Mouse (Mus musculus): ENCODE measurements around the gene Arsb.

The Arsb gene

GRCm38 (mm10) chr13:93771588-93772278 lies at the start of gene Arsb:
TSS of gene Arsb (plus strand) at chr13:93771630.
- peak; percentile 57 for DNase-seq (ENCODE audit: extremely low spot score, low read depth, low spot score)

- no peak for DNase-seq (ENCODE audit: extremely low spot score, low read depth, low spot score)
Measured at GRCm38 (mm10) chr13:93721916-93722315, 49.5 kb upstream of the Arsb start.

DNA sequence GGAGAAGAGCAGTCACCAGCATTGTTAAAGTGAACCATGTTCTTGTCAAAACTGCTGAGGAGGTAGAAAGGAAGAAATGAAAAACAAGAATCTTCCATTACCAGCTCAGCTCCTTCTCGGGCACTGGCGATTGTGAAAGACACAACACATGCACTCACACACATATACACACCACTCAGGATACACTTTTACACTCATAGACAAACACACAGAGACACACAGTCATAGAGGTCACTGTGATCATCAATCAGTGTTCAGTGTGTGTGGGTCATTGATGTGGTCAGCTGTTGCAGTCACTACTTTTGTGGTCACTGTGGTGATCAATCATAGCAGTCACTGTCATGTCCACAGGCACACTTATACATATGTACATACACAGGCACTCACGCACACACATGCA lies 48.0 kb upstream of the Arsb start:
- no peak for DNase-seq (ENCODE audit: extremely low spot score, low read depth, low spot score)

DNA sequence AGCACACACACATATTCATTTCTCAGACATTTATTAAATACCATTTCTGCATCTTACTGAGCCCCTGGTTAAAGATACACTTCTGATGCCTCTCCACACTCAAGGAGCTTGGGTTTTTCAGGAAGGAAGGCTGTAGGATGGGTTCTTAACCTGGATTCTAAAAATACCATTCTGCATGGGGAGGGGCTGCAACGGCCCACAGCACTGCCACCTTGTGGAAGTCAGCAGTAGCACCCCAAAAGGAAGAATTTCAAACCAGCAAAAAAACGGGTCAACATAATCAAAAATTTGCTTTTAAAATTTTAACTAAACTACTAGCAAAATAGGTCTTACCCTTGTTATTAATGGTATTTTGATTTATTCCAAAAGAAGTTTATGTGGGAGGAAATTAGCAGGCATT lies 47.2 kb upstream of the Arsb start:
- no peak for DNase-seq (ENCODE audit: extremely low spot score, low read depth, low spot score)

GRCm38 (mm10) chr13:93735131-93735636 lies 36.2 kb upstream of the Arsb start:
- DNase-seq (ENCODE audit: extremely low spot score, low read depth, low spot score), result no peak

- DNase-seq (ENCODE audit: extremely low spot score, low read depth, low spot score), result no peak
Measured at GRCm38 (mm10) chr13:93744118-93744517, 27.3 kb upstream of the Arsb start.

DNA sequence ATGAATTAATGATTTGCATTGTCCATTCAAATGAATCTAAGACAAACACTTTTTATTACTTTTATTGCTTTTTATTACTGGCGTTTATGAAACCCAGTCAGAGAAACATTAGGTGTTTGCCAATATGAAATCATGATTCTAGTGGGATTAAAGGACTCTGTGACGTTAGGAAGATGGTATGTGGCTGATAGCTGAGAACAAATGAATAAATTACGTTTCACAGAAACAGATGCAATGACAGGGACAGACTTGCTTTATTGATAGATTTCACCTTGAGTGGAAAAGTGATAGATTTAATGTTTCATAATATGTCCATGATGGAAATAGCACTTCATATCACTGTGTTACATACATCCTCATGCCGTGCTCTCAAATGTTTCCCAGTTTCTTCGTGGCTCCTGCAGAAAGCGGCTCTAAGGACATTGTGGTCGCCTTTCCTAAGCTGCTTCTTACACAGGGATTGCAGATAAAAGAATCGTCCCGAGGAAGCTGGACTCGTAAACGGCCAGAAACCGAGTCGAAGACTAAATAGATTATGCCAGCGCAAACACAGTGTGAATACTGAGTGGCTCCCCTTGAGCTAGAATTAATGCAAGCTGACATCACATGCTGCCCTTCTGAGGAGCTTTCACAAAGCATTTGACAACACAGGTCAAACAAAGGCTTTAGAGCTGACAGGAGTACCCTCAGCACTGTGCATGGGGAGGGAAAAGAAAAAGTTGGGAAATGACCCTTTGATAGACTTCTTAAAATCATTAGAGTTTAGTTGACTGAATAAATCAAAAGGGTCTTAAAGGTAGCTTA lies 18.6 kb upstream of the Arsb start:
- no peak for DNase-seq (ENCODE audit: extremely low spot score, low read depth, low spot score)

DNA sequence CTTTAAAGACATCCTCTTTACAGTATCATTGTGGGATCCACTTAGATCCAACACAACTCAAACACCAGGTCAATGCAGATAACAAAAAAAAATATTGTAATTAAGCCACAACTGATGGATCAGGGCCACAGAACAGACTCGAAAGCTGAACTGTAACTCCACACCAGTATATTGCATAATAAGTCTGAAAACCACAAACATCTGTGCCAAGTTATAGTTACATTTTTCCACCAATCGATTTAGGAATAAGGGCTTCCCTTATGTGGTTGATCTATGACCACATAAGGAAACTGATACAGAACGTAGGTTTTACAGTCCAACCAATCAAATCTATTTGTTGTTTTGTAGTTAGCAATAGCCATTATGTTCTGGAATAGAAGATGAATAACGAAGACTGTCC lies 16.3 kb upstream of the Arsb start:
- DNase-seq (ENCODE audit: extremely low spot score, low read depth, low spot score), result no peak

DNA sequence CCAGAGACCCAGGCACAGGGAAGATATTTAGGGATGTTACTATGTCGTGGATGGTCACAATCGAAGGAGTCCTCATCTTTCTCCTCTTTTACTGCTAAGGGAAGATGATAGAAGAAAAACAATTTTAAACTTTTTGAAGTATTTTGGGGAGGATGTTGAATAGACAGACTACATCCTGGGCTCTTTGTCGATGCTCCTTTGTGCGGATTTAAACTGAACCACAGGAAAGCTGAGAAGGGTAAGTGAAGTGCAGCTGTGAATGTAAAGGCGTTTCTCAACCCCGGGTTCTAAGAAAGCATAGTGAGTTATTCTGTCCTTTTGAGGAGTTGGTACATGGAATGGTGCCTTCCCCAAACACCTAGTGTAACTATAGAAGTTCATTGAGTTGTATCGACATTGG lies 14.8 kb upstream of the Arsb start:
- DNase-seq (ENCODE audit: extremely low spot score, low read depth, low spot score), result no peak

DNA sequence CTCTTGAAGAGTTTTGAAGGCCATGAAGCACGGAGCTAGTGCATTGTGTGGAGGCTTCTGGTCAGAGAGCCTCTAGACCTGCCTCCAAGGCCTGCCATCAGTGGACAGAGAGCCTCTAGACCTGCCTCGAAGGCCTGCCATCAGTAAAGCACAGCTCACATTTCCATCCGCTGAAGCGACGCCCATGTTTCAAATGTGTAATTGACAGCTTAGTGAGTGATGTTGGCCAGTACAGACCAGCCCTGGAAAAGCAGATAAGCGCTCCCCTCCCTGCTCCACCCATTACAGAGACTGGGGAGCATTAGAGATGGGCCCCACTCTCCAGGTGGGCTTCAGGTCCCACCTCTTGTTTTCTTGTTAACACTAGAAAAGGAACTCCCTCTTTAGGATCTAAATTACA lies 13.9 kb upstream of the Arsb start:
- DNase-seq (ENCODE audit: extremely low spot score, low read depth, low spot score), result no peak

DNA sequence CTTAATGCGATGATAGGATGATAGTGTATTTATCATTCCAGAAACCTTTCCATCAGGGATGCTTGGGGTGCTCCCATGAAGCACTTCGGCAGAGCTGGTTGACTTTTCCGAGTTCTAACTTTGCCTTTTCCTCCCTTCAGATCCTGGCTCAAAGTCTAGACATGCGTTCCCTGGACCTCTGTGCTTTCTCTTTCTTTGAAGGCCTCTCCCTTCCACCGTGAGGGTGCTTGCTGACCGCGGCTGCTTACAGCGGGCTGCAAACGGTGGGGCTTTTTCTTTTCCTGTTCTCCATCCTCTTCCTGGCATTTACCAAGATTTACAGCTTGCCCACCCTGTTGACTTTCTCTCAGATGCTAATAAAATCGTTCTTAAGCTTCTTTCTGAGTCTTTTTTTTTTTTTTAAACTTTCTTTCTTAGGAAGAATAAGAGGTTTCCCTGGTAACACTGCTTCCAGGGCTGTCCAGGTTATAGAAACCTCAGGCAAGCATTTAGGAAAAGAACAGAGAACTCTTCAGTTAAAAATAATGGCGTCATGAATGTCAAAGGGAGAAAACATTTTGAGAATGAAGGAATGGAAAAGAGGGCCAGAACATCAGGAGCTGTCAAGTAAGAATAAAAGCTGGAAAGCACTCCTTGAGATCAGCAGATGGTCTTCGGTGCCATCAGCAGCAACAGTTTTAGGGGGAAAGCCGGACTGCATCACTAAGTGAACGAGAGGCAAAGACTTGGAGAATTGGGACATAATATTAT lies 13.1 kb upstream of the Arsb start:
- DNase-seq (ENCODE audit: extremely low spot score, low read depth, low spot score), result no peak

DNA sequence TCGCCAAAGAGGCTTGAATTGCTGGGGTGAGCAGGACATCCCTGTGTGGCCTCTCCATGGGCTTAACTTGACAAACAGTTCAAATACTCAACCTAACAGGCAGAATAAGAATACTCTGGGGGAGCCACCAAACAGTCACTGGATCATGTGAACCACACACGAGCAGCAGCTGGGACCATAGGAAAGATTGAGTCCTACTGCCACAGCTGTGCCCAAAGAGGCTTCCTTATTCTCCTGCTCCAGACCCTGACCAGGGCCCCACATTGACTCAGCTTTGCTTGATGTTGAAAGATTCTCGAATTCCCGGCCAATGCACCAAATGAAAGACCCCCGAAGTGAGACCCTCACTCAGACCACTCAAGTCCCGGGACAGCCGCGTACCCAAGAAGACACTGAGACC lies 9.6 kb upstream of the Arsb start:
- DNase-seq (ENCODE audit: extremely low spot score, low read depth, low spot score), result no peak

DNA sequence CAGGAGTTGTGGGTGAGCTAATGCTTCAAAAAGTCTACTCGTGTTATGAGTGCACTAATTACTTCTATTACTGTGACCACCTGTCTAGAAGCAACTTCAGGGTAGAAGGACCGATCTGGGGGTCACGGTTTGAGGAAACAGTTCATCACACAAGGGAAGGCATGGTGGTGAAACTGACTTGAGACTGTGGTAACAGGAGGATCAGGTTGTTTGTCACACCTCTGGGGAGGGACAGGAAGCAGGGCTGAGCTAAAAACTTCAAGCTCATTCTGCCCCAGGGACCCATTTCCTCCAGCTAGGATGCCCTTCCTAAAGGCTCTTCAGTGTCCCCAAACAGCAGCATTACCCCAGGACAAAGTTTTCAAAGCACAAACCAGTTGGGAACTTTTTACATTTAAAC lies 8.6 kb upstream of the Arsb start:
- no peak for DNase-seq (ENCODE audit: extremely low spot score, low read depth, low spot score)

- no peak for DNase-seq (ENCODE audit: extremely low spot score, low read depth, low spot score)
Measured at GRCm38 (mm10) chr13:93764321-93764973, 7.0 kb upstream of the Arsb start.

GRCm38 (mm10) chr13:93771031-93771587 lies 321 bp upstream of the Arsb start:
- DNase-seq (ENCODE audit: extremely low spot score, low read depth, low spot score), result no peak

GRCm38 (mm10) chr13:93772279-93772636 lies 828 bp downstream of the Arsb start:
- DNase-seq (ENCODE audit: extremely low spot score, low read depth, low spot score), result no peak

DNA sequence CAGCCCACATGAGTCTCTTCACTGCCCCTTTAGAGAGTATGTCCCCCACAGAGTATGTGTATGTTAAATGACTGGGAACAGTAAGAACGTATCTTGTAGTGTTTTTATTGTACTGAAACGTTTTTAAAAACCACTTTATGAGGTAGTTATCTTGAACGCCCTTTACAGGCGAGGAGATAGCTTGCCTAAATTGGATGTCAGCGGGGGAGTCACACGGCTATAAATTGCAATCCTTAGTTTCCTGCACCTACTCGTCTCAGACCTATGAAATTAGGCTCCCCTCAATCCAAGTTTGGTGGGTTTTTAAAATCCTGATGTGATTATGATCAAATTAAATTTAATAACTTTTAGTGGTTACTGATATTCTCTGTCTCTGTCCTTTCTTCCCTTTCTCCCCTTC lies 1.4 kb downstream of the Arsb start:
- DNase-seq (ENCODE audit: extremely low spot score, low read depth, low spot score), result no peak

GRCm38 (mm10) chr13:93773704-93774315 lies 2.4 kb downstream of the Arsb start:
- no peak for DNase-seq (ENCODE audit: extremely low spot score, low read depth, low spot score)

GRCm38 (mm10) chr13:93782823-93783222 lies 11.4 kb downstream of the Arsb start:
- DNase-seq (ENCODE audit: extremely low spot score, low read depth, low spot score), result no peak

DNA sequence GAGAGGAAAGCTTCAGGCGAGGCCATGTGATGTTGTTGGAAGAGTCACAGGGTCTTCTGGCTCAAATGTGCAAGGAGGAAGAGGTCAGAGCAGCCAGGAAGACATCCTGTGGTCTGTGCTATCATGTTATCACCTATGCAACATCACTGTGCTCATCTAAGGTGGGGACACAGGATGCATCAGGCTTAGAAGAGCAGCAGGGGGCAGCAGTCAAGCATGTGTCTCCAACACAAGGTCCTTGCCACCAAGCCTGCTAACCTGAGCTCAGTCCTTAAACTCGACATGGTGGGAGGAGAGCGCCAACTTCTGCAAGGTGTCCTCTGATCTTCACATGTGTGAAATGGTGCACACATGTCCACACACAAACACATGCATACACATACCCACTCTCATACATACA lies 13.9 kb downstream of the Arsb start:
- no peak for DNase-seq (ENCODE audit: extremely low spot score, low read depth, low spot score)

GRCm38 (mm10) chr13:93786051-93786450 lies 14.6 kb downstream of the Arsb start:
- no peak for DNase-seq (ENCODE audit: extremely low spot score, low read depth, low spot score)

Measured in hindlimb bud, embryonic 11.5 days (tissue).